Mouse (Mus musculus) urinary bladder, adult 2 months (tissue): ENCODE results near the gene Siah1b. TPM values are rescaled to one million over a fixed set of nuclear protein-coding genes. Genes with fewer than 3 reads are reported as not detected.

Experiments used
- DNase-seq: peaks from one replicate; pipeline ENCODE4 v3.0.0; 2022; ENCODE audit warnings: low spot score
- polyA plus RNA-seq: library from polyadenylated mRNA; depleted of rRNA; stranded (reverse); fragments of >200 nt; gene quantifications from 2 replicates; pipeline ENCODE4 v1.2.3, GENCODE M21; 2012; rRNA removed

Gene Siah1b
- polyA plus RNA-seq, 1 experiment, result 8.9 TPM

DNA sequence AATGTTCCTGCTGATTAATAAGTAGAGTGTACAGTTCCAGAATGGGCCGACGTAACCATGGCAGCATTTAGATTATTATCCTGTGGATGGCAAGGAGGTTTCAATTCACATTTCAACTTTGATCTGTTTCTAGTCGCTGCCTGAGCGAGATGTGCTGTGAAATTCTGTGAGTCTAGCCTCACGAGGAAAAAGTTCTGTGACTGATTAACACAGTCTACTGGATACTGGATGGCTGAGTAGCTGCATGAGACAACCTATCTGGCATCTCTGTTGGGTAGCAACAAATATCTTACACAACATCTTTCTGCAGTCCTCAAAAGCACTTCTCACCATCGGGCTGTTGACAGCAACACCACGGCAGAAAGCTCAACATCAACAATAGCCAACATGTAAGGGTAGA lies 43.8 kb downstream of the Siah1b start:
- no peak for DNase-seq

DNA sequence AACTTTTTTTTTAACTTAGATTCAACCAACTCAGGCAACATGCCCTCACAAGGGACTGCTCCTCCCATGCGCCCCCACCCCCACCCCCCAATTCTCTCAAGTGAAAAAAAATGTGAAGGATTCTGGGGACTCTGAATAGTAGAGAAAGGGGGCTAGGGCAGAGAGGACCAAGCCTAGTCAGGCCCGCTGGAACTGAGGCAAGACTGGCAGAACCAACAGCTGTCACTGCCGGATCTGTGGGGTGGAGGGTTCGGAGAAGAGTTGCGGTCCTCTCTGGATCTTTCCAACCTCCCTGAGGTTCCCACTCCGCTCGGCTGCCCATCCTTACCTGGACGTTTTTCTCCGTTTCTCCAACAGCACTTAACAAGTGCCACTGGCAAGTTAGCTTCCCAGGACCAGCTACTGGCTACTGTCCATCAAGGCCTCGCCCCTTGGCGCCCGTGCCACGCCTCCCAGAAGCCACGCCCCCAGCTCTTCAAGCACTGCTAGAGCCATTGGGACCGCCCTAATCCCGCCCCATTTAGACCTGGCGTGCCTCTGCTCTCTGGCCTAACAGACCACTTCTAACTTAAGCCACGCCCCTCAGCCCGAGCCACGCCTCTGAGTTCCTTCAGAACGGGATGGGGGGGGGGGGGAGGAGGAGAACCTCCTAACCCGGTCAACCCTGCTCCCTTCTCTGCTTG lies 48.5 kb downstream of the Siah1b start, which contains the start of gene Car5b:
Car5b (minus strand) TSS at position 391 of the 683 bp plus-strand sequence.
- peak; percentile 51 for DNase-seq

Other genes with a start within 250 kb of the Siah1b start
- 15.3 and 16.6 TPM in 2 replicates for gene Ap1s2, start 167.5 kb downstream of the Siah1b start, polyA plus RNA-seq
- 20.6 and 24.1 TPM in 2 replicates for gene Zrsr2, start 117.8 kb downstream of the Siah1b start, polyA plus RNA-seq
- 9.5 and 10.1 TPM in 2 replicates for gene Car5b, start 48.5 kb downstream of the Siah1b start, polyA plus RNA-seq
- gene Cltrn, start 12.3 kb upstream of the Siah1b start, polyA plus RNA-seq, result 0.11 TPM in 1 of 2 replicates, not detected in the other
- gene Ace2, start 62.8 kb upstream of the Siah1b start, polyA plus RNA-seq, result 7.4 and 7.6 TPM in 2 replicates
- 2.9 and 3.0 TPM in 2 replicates for gene Bmx, start 181.7 kb upstream of the Siah1b start, polyA plus RNA-seq
- gene Pir, start 192.9 kb upstream of the Siah1b start, polyA plus RNA-seq, result 20.4 and 21.0 TPM in 2 replicates